Mouse (Mus musculus): ENCODE data around the gene Med23. TPM values are rescaled to one million over a fixed set of nuclear protein-coding genes. Genes with fewer than 3 reads are reported as not detected.

The Med23 gene
- total RNA-seq, 2 experiments from 2014 or later = 32.0 to 33.2 TPM

GRCm38 (mm10) chr10:24959043-24959916, 89.5 kb downstream of the Med23 start:
- peak in 1 of 2 experiments; percentile 28 for DNase-seq (ENCODE audit: low spot score in 2 of 2)

DNA sequence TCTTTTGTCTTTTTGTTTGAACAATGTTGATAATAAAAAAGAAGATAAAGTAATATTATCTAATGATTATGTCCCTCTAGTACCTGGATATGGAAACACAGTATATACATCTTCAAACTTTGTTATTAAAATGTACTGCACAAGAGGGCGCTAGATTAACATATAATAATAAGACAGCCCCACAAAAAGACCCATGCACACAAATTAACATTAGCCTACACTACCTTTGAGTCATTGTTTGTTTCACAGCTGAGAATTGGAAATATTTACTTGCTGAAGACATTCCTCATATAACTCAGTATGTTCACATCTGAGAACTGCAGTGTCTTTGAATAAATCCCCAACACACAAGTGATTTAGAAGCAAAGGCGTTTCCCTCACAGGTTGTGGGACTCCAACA, 91.3 kb downstream of the Med23 start:
- no peak for DNase-seq (ENCODE audit: low spot score in 2 of 2)

DNA sequence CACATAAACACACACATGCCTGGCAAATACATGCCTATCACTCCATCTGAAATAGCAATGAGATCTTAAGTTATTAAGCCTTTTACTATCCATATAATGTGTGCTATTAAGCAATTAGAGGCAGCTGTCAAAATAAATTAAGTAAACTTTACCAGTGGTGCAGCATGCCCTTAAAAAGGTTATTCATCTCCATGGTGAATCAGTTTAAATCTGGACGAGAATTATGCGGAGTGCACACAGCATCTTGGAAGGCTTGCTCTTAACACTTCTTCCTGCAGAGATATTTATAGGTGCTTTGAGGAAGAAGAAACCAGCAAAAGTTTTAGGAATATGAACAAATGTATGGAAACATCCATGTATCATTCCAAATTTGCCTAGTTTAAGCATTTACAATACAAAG, 92.1 kb downstream of the Med23 start:
- no peak for DNase-seq (ENCODE audit: low spot score in 2 of 2)

Small RNA genes lying within 50 kb of the gene (microRNA-seq; reads per million reads assigned to microRNA genes)
- not detected for gene Mir6905

Other genes starting within 250 kb of the Med23 start
- 1 to 10 TPM; 6.0 to 7.7 TPM for gene Enpp1, start 157.8 kb upstream of the Med23 start, total RNA-seq (2021)
- 1 to 10 TPM; 7.1 to 7.3 TPM for gene Enpp3, start 27.2 kb upstream of the Med23 start, total RNA-seq (2021)
- gene Arg1, start 57.5 kb downstream of the Med23 start, total RNA-seq (2021) = 10 to 100 TPM in 1 of 2 experiments, 1 to 10 TPM in 1; 1.3 to 23.9 TPM

All from adrenal gland, postnatal 4 days (tissue).